Mouse (Mus musculus): ENCODE data around the gene Ankrd39. TPM values are rescaled to one million over a fixed set of nuclear protein-coding genes. Genes with fewer than 3 reads are reported as not detected.

Gene Ankrd39
- total RNA-seq, 2 experiments from 2014 or later: 1.2 TPM; not detected in 1

DNA sequence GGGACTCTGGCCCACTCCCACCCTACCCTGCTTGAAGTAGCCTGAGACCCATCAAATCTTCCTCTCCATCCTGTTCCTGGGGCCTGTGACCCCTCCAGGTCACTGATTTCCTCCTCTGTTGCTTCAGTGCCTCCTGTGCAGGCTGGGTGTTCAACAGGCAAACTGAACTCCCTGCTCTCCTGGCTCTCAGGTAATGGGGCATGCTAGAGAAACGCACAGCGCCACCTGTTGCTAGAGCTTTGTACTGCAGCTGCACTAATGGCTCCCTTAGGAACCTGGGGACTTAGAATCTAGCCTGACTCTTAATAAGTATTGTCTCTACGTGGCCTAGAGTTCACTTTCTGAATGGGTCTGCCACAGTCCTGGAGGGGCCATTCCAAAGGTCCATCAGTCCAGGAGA lies 46.0 kb downstream of the Ankrd39 start:
- ATAC-seq (replicated peaks; ENCODE audit: low FRiP score, poor library complexity, severe bottlenecking): peak; percentile 71

DNA sequence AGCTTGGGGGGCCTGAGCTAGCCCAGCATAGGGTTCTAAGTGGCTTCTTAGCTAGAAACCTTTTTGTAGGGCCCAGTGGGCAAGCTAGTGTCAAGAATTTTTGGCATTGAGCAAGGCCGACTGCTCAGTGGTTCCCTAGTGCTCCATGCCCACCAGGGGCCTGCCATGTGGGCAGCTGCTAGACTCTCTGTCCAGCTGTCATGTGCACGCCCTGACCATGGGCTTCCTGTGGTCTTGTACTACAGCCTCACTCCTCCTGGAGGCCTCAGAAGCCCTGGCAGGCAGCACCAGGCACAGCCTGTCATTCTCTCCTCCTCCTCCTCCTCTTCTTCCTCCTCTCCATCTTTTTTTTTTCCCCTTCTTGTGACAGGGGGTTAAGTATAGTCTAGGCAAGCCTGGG lies 49.9 kb downstream of the Ankrd39 start:
- ATAC-seq (replicated peaks; ENCODE audit: low FRiP score, poor library complexity, severe bottlenecking): no peak

DNA sequence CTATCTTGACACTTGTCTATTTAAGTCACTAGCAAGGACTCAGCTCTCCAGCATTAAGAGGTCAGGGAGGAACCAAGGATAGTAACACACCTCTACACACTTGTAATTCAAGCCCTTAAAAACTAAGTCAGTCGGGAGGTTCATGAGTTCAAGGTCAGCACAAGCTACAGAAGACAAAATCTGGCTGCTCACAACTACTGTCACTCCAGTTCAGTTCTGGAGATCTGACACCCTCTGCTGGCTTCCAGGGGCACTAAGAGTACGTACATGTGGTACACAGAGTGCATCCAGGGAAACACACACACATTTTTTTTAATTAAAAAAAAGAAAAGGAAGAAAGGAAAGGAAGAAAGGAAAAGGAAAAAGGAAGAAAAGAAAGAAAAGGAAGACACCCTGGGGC lies 50.5 kb downstream of the Ankrd39 start:
- no peak for ATAC-seq (replicated peaks; ENCODE audit: low FRiP score, poor library complexity, severe bottlenecking)

DNA sequence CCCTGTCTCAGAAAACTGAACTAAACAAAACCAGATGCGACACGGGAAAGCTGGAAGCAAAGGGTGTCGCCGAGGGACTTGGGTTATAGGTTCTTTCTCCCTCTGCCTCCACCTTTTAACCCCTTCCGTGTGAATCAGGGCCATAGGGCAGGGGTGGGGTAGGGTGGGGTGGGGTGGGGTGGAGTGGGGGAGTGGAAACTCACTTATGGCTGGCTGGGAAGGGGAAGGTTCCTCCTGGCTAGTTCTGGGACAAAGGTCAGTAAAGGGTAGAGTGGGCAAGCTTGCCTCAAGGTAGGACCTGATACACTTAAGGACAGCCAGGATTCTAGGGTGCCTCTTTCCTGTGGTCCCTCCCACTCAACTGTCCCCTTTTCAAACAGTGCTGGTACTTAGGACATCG lies 53.9 kb downstream of the Ankrd39 start:
- no peak for ATAC-seq (replicated peaks; ENCODE audit: low FRiP score, poor library complexity, severe bottlenecking)

DNA sequence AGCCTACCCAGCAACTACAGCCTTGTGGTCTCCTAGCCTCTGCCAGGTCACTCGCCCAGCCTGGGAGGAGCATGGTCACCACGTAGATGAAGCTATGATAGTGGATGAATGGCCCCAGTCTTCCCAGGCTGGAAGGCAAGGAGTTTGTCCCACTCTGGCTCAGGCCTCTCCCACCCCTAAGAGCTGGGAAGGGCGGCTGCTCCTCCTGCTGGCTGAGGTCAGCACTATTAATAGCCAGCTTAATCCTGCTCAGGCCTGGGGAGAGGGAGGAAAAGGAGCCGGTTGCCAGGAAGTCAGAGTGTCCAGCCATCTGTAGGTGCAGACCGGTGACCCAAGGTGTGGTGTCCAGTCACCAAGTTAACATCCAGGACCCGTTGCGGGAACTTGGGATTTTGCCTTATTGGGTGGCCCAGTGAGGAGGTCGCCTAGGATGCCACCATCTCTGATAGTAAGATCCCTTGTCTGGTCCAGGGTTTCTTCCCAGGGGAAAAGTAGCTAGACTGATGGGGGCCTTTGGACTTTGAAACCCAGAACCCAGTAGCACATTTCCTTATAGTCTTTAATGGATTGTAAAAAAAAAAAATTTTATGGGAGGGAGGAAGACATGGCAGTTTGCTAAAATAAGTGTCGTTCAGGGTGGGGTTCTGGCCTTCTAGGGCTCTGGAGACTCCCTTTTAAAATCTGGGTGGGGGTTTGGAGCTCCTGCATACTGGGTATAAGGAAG lies 54.7 kb downstream of the Ankrd39 start:
- no peak for ATAC-seq (replicated peaks; ENCODE audit: low FRiP score, poor library complexity, severe bottlenecking)

DNA sequence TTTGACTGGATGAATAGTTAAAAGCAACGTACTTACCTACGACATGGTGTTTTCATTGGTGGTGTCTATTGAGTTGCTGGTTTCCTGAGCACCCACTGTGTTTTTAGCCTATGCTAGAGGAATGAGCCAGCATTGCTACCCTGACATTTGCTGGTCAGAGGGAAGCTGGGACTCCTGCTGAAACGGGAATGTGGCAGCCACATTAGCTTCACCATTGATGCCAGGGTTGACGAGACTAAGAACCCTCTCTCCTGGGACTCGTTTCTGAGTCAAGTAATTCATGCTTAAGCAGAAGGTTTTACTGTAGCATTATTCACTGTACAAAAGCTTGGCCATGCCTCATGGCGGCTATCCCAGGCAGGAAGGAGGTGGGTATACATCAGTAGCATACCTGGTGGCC lies 57.6 kb downstream of the Ankrd39 start:
- no peak for ATAC-seq (replicated peaks; ENCODE audit: low FRiP score, poor library complexity, severe bottlenecking)

Other genes starting within 250 kb of the Ankrd39 start
- 2.3 and 5.6 TPM in 2 replicates for gene Arid5a, start 239.7 kb downstream of the Ankrd39 start, total RNA-seq (2015; ENCODE audit: low replicate concordance)
- gene Arid5a, start 239.7 kb downstream of the Ankrd39 start, total RNA-seq (2017; ENCODE audit: low replicate concordance): 2.6 and 3.2 TPM in 2 replicates
- gene Kansl3, start 178.3 kb downstream of the Ankrd39 start, total RNA-seq (2015; ENCODE audit: low replicate concordance): 1.9 and 4.6 TPM in 2 replicates
- gene Kansl3, start 178.3 kb downstream of the Ankrd39 start, total RNA-seq (2017; ENCODE audit: low replicate concordance): 10.1 and 13.5 TPM in 2 replicates
- gene Fer1l5, start 175.2 kb downstream of the Ankrd39 start, total RNA-seq (2015; ENCODE audit: low replicate concordance): not detected in 2 replicates
- not detected in 2 replicates for gene Fer1l5, start 175.2 kb downstream of the Ankrd39 start, total RNA-seq (2017; ENCODE audit: low replicate concordance)
- gene Lman2l, start 102.2 kb downstream of the Ankrd39 start, total RNA-seq (2015; ENCODE audit: low replicate concordance): 6.9 and 7.5 TPM in 2 replicates
- 1.7 and 3.2 TPM in 2 replicates for gene Lman2l, start 102.2 kb downstream of the Ankrd39 start, total RNA-seq (2017; ENCODE audit: low replicate concordance)
- 1.5 and 2.3 TPM in 2 replicates for gene Cnnm4, start 75.8 kb downstream of the Ankrd39 start, total RNA-seq (2015; ENCODE audit: low replicate concordance)
- 1.5 and 3.2 TPM in 2 replicates for gene Cnnm4, start 75.8 kb downstream of the Ankrd39 start, total RNA-seq (2017; ENCODE audit: low replicate concordance)
- 7.9 and 8.8 TPM in 2 replicates for gene Cnnm3, start 35.6 kb downstream of the Ankrd39 start, total RNA-seq (2015; ENCODE audit: low replicate concordance)
- gene Cnnm3, start 35.6 kb downstream of the Ankrd39 start, total RNA-seq (2017; ENCODE audit: low replicate concordance): 5.7 and 7.4 TPM in 2 replicates
- gene Ankrd23, start 10.6 kb downstream of the Ankrd39 start, total RNA-seq (2015; ENCODE audit: low replicate concordance): 3.3 TPM in 1 of 2 replicates, not detected in the other
- gene Ankrd23, start 10.6 kb downstream of the Ankrd39 start, total RNA-seq (2017; ENCODE audit: low replicate concordance): 1.0 and 1.4 TPM in 2 replicates
- not detected in 2 replicates for gene Gm42417, start 8.0 kb downstream of the Ankrd39 start, total RNA-seq (2015; ENCODE audit: low replicate concordance)
- gene Gm42417, start 8.0 kb downstream of the Ankrd39 start, total RNA-seq (2017; ENCODE audit: low replicate concordance): not detected in 2 replicates
- gene Sema4c, start 10.9 kb upstream of the Ankrd39 start, total RNA-seq (2015; ENCODE audit: low replicate concordance): not detected in 2 replicates
- gene Sema4c, start 10.9 kb upstream of the Ankrd39 start, total RNA-seq (2017; ENCODE audit: low replicate concordance): 0.56 and 0.60 TPM in 2 replicates
- not detected in 2 replicates for gene Fam178b, start 135.7 kb upstream of the Ankrd39 start, total RNA-seq (2015; ENCODE audit: low replicate concordance)
- gene Fam178b, start 135.7 kb upstream of the Ankrd39 start, total RNA-seq (2017; ENCODE audit: low replicate concordance): not detected in 2 replicates
- gene Cox5b, start 144.0 kb upstream of the Ankrd39 start, total RNA-seq (2015; ENCODE audit: low replicate concordance): 131 and 231 TPM in 2 replicates
- gene Cox5b, start 144.0 kb upstream of the Ankrd39 start, total RNA-seq (2017; ENCODE audit: low replicate concordance): 82.2 and 158 TPM in 2 replicates
- not detected in 2 replicates for gene 4933424G06Rik, start 162.7 kb upstream of the Ankrd39 start, total RNA-seq (2015; ENCODE audit: low replicate concordance)
- not detected in 2 replicates for gene 4933424G06Rik, start 162.7 kb upstream of the Ankrd39 start, total RNA-seq (2017; ENCODE audit: low replicate concordance)
- 3.6 and 4.2 TPM in 2 replicates for gene Actr1b, start 167.0 kb upstream of the Ankrd39 start, total RNA-seq (2015; ENCODE audit: low replicate concordance)
- gene Actr1b, start 167.0 kb upstream of the Ankrd39 start, total RNA-seq (2017; ENCODE audit: low replicate concordance): 6.2 and 9.6 TPM in 2 replicates
- not detected in 2 replicates for gene Zap70, start 214.4 kb upstream of the Ankrd39 start, total RNA-seq (2015; ENCODE audit: low replicate concordance)
- 0.17 and 0.70 TPM in 2 replicates for gene Zap70, start 214.4 kb upstream of the Ankrd39 start, total RNA-seq (2017; ENCODE audit: low replicate concordance)